ENCODE assay signal across 10 mouse cellular contexts in the genomic region with DNA sequence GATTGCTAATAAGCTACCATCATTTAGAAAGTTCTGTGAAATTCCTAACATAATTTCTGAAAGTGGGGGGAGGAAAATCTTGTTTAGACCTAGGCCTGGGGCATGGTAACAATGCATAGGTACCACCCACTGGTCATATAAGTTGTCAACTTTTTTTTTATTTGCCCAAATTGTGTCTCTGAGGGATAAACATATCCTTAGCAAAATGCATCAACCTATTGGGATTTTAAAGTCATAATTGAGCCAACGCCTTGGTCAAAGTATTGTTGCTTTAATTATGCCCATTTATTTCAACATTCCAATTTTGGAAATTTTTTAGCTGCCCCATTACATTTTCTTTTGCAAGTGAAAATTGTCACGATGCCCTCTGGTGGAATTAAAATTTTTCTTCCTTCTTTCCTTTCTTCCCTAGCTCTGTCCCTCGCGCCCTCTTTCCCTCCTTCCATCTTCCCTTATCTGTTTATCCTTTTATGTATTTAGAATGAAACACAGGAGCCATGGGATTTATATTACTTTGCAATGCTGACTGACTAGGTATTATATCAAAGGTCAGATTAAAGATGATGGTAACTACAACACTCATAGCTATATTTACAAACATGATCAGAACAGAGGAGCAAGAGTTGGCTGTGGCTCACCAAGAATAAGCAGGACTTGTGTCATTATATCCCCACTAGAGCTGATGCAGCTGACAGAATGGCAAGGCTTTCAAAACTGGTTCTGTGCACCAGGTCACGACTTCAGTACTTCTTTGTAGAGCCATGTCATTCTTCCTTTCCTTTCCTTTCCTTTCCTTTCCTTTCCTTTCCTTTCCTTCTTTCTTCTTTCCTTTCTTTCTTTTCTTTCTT.
DNase-seq lines count a peak whose midpoint lies in the region; ATAC-seq and TF ChIP-seq lines count a peak whose summit lies in the region.
"Had no signal": no experiment of that assay in that cellular context is flagged by ENCODE, and none has a peak within 500 bp of the region (broad histone marks: within the 10 kb centered on the region; RNA-seq: fewer than 3 reads in every experiment).

No protein-coding gene starts in this region.

- no peak overlapping the region for H3K27ac ChIP-seq in gastrocnemius, adult 2 months
- no peak overlapping the region for H3K27ac ChIP-seq in lung, embryonic 14.5 days (ENCODE audit: low read depth)
- H3K27ac ChIP-seq in MEL (ENCODE audit: control insufficient read depth, low read depth, low read length): no peak overlapping the region
- H3K27ac ChIP-seq in embryonic facial prominence, embryonic 14.5 days (replicated peaks; ENCODE audit: low read depth, low read length): no peak overlapping the region
- H3K27ac ChIP-seq: forebrain, embryonic 10.5 days; macrophage had no signal

- intact Hi-C loops in gastrocnemius, adult 2 months (cut with DNase I): loop anchor here (5.0 to 10.0 kb wide), 4 partner anchors 141 to 471 kb away; partner anchors contain the start of gene Pten

- no peaks in the 10 kb centered on the region for H3K36me3 ChIP-seq in lung, embryonic 14.5 days (ENCODE audit: insufficient read depth)
- H3K36me3 ChIP-seq in MEL (ENCODE audit: control insufficient read depth in 1 of 2, insufficient read depth in 2 of 2, low read length in 2 of 2): peaks cover 0 to 4% of the 10 kb centered on the region in 2 experiments; a peak in 1 of 4 replicates
- no peaks in the 10 kb centered on the region for H3K36me3 ChIP-seq in embryonic facial prominence, embryonic 14.5 days (ENCODE audit: control insufficient read depth, insufficient read depth, low read length)
- H3K36me3 ChIP-seq: forebrain, embryonic 10.5 days had no signal

- TF ChIP-seq POLR2A in lung, adult 2 months (IDR thresholded peaks at IDR 0.05; ENCODE audit: borderline replicate concordance, extremely low read depth, low read depth, low read length): no peak
- TF ChIP-seq POLR2A in MEL (IDR thresholded peaks at IDR 0.05; ENCODE audit: control insufficient read depth in 1 of 2, insufficient read depth in 1 of 2, low read depth in 1 of 2, low read length in 2 of 2, poor library complexity in 1 of 2): no peak

- WGBS in lung, embryonic 14.5 days: 64% methylated on average over 5 of the region's 5 CpGs
- 62% methylated on average over 5 of the region's 5 CpGs for WGBS in lung, adult 2 months
- 59% methylated on average over 5 of the region's 5 CpGs for WGBS in embryonic facial prominence, embryonic 14.5 days

- H3K4me3 ChIP-seq in gastrocnemius, adult 2 months: no peak overlapping the region
- H3K4me3 ChIP-seq in lung, embryonic 14.5 days (ENCODE audit: low read depth, low read length): no peak overlapping the region
- H3K4me3 ChIP-seq in lung, adult 2 months (replicated peaks; ENCODE audit: extremely low read depth, low read depth, low read length): no peak overlapping the region
- H3K4me3 ChIP-seq in MEL (ENCODE audit: control insufficient read depth in 1 of 2, insufficient read depth in 1 of 2, low read depth in 2 of 2, low read length in 2 of 2): no peak overlapping the region
- H3K4me3 ChIP-seq in embryonic facial prominence, embryonic 14.5 days (ENCODE audit: low read depth, low read length): no peak overlapping the region
- H3K4me3 ChIP-seq: forebrain, embryonic 10.5 days had no signal

- DNase-seq in gastrocnemius, adult 2 months: no peak
- DNase-seq in gastrocnemius, postnatal 25 days: no peak
- DNase-seq in lung, embryonic 14.5 days: peak; percentile 69
- DNase-seq in lung, adult 2 months: no peak
- peak; percentile 29 for DNase-seq in MEL (ENCODE audit: low read depth, low spot score)
- DNase-seq in embryonic facial prominence, embryonic 14.5 days (ENCODE audit: low spot score): peak; percentile 47
- DNase-seq in yolk sac, embryonic 10.5 days (ENCODE audit: low spot score): no peak

- H3K9me3 ChIP-seq in lung, embryonic 14.5 days (ENCODE audit: low read depth, low read length): no peaks in the 10 kb centered on the region
- no peaks in the 10 kb centered on the region for H3K9me3 ChIP-seq in MEL (replicated peaks; ENCODE audit: insufficient read depth, low read length)
- no peaks in the 10 kb centered on the region for H3K9me3 ChIP-seq in embryonic facial prominence, embryonic 14.5 days (ENCODE audit: control insufficient read depth, low read length)
- H3K9me3 ChIP-seq: forebrain, embryonic 10.5 days had no signal

- no peak overlapping the region for H3K9ac ChIP-seq in lung, embryonic 14.5 days
- H3K9ac ChIP-seq in MEL (ENCODE audit: control insufficient read depth, low read depth, low read length, poor library complexity, severe bottlenecking): no peak overlapping the region
- H3K9ac ChIP-seq in embryonic facial prominence, embryonic 14.5 days (ENCODE audit: low read depth, low read length): no peak overlapping the region

- TF ChIP-seq EP300 in MEL (IDR thresholded peaks at IDR 0.05; ENCODE audit: low read depth in 1 of 2, low read length in 2 of 2): 0 out of 4 replicates have a peak, but pooled peaks of 1 of the 2 experiments have one; percentile 30

- no peaks in the 10 kb centered on the region for H3K79me2 ChIP-seq in MEL (ENCODE audit: control insufficient read depth, insufficient read depth, low read length, poor library complexity)

- H3K27me3 ChIP-seq in lung, embryonic 14.5 days (ENCODE audit: insufficient read depth, low read length): no peaks in the 10 kb centered on the region
- no peaks in the 10 kb centered on the region; a peak in 1 of 4 replicates for H3K27me3 ChIP-seq in MEL (ENCODE audit: control insufficient read depth in 1 of 2, insufficient read depth in 2 of 2, low read length in 2 of 2)
- H3K27me3 ChIP-seq in embryonic facial prominence, embryonic 14.5 days (replicated peaks; ENCODE audit: control insufficient read depth, insufficient read depth, low read length): no peaks in the 10 kb centered on the region

- no peak overlapping the region for H3K4me2 ChIP-seq in lung, embryonic 14.5 days
- H3K4me2 ChIP-seq in embryonic facial prominence, embryonic 14.5 days (ENCODE audit: low read depth, low read length): no peak overlapping the region

- ATAC-seq in lung, embryonic 14.5 days (ENCODE audit: insufficient read depth): no peak
- ATAC-seq in embryonic facial prominence, embryonic 14.5 days (ENCODE audit: low read depth): no peak
- ATAC-seq in megakaryocyte progenitor cell, adult 5-6 weeks (replicated peaks; ENCODE audit: poor library complexity): no peak

- peak; percentile 41; the same call in 1 of the 2 replicates for TF ChIP-seq CTCF in gastrocnemius, adult 2 months (IDR thresholded peaks at IDR 0.05)
- peak; percentile 19; the same call in 1 of the 2 replicates for TF ChIP-seq CTCF in lung, embryonic 14.5 days (IDR thresholded peaks at IDR 0.05; ENCODE audit: low read depth)
- no peak for TF ChIP-seq CTCF in lung, adult 2 months (IDR thresholded peaks at IDR 0.05; ENCODE audit: insufficient read depth, low read length)
- TF ChIP-seq CTCF in MEL (IDR thresholded peaks at IDR 0.05 in 2 of 3, conservative IDR thresholded peaks at IDR 0.05 in 1 of 3; ENCODE audit: control insufficient read depth in 1 of 3, insufficient read depth in 1 of 3, low read depth in 2 of 3, low read length in 3 of 3, poor library complexity in 1 of 3, severe bottlenecking in 1 of 3): peak in 1 of 3 experiments; percentile 58; a peak in 2 of 6 replicates

- TF ChIP-seq RAD21 in MEL (IDR thresholded peaks at IDR 0.05; ENCODE audit: low read depth, low read length): peak; percentile 66

- H3K4me1 ChIP-seq in lung, embryonic 14.5 days (ENCODE audit: insufficient read depth): peaks cover 9% of the 10 kb centered on the region; the same call in 1 of the 2 replicates
- H3K4me1 ChIP-seq in lung, adult 2 months (ENCODE audit: control insufficient read depth, insufficient read depth, low read length): peaks cover 2% of the 10 kb centered on the region
- peaks cover 8% of the 10 kb centered on the region in 2 experiments for H3K4me1 ChIP-seq in MEL (ENCODE audit: control insufficient read depth in 1 of 2, insufficient read depth in 2 of 2, low read length in 2 of 2)
- peaks cover 15% of the 10 kb centered on the region; the same call in 1 of the 2 replicates for H3K4me1 ChIP-seq in embryonic facial prominence, embryonic 14.5 days (ENCODE audit: control insufficient read depth, insufficient read depth, low read length)

TF ChIP-seq in MEL, 35 proteins besides CTCF, POLR2A, EP300 and RAD21:
- TF ChIP-seq ZC3H11A (IDR thresholded peaks at IDR 0.05; ENCODE audit: low read depth, low read length) (peak; percentile 85), ETS1 (IDR thresholded peaks at IDR 0.05; ENCODE audit: low read depth, low read length) (no peak), GATA1 (IDR thresholded peaks at IDR 0.05; ENCODE audit: low read depth, low read length) (no peak), MEF2A (IDR thresholded peaks at IDR 0.05; ENCODE audit: extremely low read depth, insufficient replicate concordance, low read depth, low read length, poor library complexity, severe bottlenecking) (no peak), SIN3A (IDR thresholded peaks at IDR 0.05; ENCODE audit: low read length) (peak; percentile 48; the same call in 1 of the 2 replicates), BHLHE40 (IDR thresholded peaks at IDR 0.05; ENCODE audit: borderline replicate concordance, low read depth, low read length) (peak; percentile 18; the same call in 1 of the 2 replicates), SMC3 (IDR thresholded peaks at IDR 0.05; ENCODE audit: low read depth, low read length) (peak; percentile 89), ZNF384 (IDR thresholded peaks at IDR 0.05; ENCODE audit: low read depth, low read length) (peak; percentile 64), HCFC1 (IDR thresholded peaks at IDR 0.05; ENCODE audit: low read depth, low read length) (0 out of 2 replicates have a peak, but pooled peaks have one; percentile 22)

Comparison
In these comparisons a context has a peak if more than half of its experiments do, and no peak if none do; other contexts are left out.
1. DNase-seq: peak in lung, embryonic 14.5 days (single experiment), MEL (single experiment) and embryonic facial prominence, embryonic 14.5 days (single experiment); none in gastrocnemius, adult 2 months (single experiment), gastrocnemius, postnatal 25 days (single experiment), lung, adult 2 months (single experiment) and yolk sac, embryonic 10.5 days (single experiment).